Mouse (Mus musculus) forebrain, postnatal 0 days (tissue): ENCODE results near the gene Vav3. TPM values are rescaled to one million over a fixed set of nuclear protein-coding genes. Genes with fewer than 3 reads are reported as not detected.

Experiments
- ATAC-seq: fragments of 200-750 bp; cut with Nextera tagmentation; 2 replicates; pipeline ENCODE4 v1.8.0; 2017; ENCODE audit warnings: mild to moderate bottlenecking, moderate library complexity
- DNase-seq: peaks from one replicate; pipeline ENCODE4 v3.0.0-alpha.2; 2015
- H3K27ac ChIP-seq: fragments of 300-500 bp; sonication (generic); 2 replicates; pipeline ENCODE4 v1.5.1; 2014; ENCODE audit warnings: low read depth, mild to moderate bottlenecking, antibody characterized with exemption, low read length, moderate library complexity, mixed read lengths
- H3K27me3 ChIP-seq: fragments of 300-500 bp; sonication (generic); 2 replicates; pipeline ENCODE4 v1.6.1; 2014; ENCODE audit warnings: mild to moderate bottlenecking, low read length, mixed read lengths; ENCODE audit not compliant: insufficient read depth
- H3K36me3 ChIP-seq: fragments of 300-500 bp; sonication (generic); 2 replicates; pipeline ENCODE4 v1.6.1; 2014; ENCODE audit warnings: mild to moderate bottlenecking, moderate library complexity; ENCODE audit not compliant: insufficient read depth
- H3K4me1 ChIP-seq: fragments of 300-500 bp; sonication (generic); 2 replicates; pipeline ENCODE4 v1.6.1; 2014; ENCODE audit warnings: antibody characterized with exemption; ENCODE audit not compliant: insufficient read depth
- H3K4me2 ChIP-seq: fragments of 300-500 bp; sonication (generic); 2 replicates; pipeline ENCODE4 v1.6.1; 2014; ENCODE audit warnings: low read depth, mild to moderate bottlenecking, moderate library complexity
- H3K4me3 ChIP-seq: fragments of 300-500 bp; sonication (generic); 2 replicates; pipeline ENCODE4 v1.5.1; 2014; ENCODE audit warnings: low read depth, low read length, mixed read lengths
- H3K9ac ChIP-seq: fragments of 300-500 bp; sonication (generic); 2 replicates; pipeline ENCODE4 v1.6.1; 2014; ENCODE audit warnings: mild to moderate bottlenecking
- H3K9me3 ChIP-seq: fragments of 300-500 bp; sonication (generic); 2 replicates; pipeline ENCODE4 v1.6.1; 2016; ENCODE audit warnings: low read length
- CTCF ChIP-seq: sonication (generic); IDR thresholded peaks from 2 replicates; pipeline ENCODE4 v1.5.1; 2016; ENCODE audit warnings: antibody characterized with exemption, control low read depth, low read depth
- WGBS: fragments of 180-500 bp; shearing (Covaris S2); extraction: QIAGEN DNeasy Blood & Tissue Kit; methylation state at CpG from one replicate; pipeline ENCODE4 v1.1.7; 2014; 5-methylcytosine and 5-hydroxymethylcytosine counted together
- polyA plus RNA-seq: library from polyadenylated mRNA; unstranded; fragments of >200 nt; fragmentation: Nextera tagmentation; extraction: Ambion mirVana; gene quantifications from 2 replicates; pipeline ENCODE4 v1.2.1, GENCODE M21; 2015
- total RNA-seq: library from RNA; depleted of rRNA; stranded (reverse); fragments of >200 nt; gene quantifications from 2 replicates; pipeline ENCODE4 v1.2.3, GENCODE M21; 2014

Gene Vav3
- total and polyA plus RNA-seq, 2 experiments from 2014 or later, result 7.7 to 9.0 TPM

DNA sequence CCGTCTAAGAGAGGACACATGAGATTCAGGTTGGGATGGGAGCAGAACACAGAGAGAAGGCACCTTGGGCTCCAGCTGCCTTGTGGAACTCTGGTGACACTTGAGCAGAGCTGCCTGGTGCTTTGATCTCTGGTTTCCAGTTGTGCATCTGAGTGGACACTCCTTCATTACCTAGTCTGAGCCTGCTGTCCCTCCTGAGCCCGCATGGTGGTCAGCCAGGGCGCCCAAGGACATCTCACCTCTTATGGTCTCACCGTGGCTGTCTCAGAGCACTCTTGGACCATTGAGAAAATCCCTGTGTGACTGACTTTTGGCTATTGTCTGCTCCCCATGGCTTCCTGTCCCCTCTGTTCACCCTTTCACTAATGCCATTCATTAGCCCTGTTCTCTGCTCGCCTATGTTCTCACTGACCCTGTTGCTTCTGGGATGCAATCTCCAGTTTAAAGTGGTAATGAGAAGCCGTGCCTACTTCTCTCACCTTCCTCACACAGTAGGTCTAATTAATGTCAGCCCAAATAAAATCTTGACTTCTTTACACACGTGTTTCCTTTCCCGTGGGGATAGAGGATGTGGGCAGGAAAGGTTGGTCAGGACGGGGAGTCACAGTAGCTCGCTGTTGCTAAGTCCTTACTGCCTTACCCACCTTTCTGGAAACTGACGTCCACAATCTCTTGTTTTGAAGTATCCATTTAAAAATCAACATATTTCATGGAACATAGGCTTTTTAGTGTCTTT, 150.3 kb downstream of the Vav3 start:
- Histone ChIP-seq H3K9me3 (no peaks in the 10 kb centered on the region), H3K4me3 (no peak overlapping the region), H3K27ac (no peak overlapping the region), H3K4me1 (no peaks in the 10 kb centered on the region), H3K27me3 (no peaks in the 10 kb centered on the region), H3K4me2 (no peak overlapping the region), H3K36me3 (no peaks in the 10 kb centered on the region), H3K9ac (no peak overlapping the region)
- ATAC-seq (no peak), DNase-seq (no peak)
- WGBS, result 60% methylated on average over 11 of the region's 11 CpGs
- TF ChIP-seq CTCF, result no peak

- no peaks in the 10 kb centered on the region for H3K4me1 ChIP-seq
- H3K9me3 ChIP-seq, result no peaks in the 10 kb centered on the region
- H3K4me2 ChIP-seq, result no peak overlapping the region
- 9% methylated on average over 2 of the region's 2 CpGs for WGBS
- H3K9ac ChIP-seq, result no peak overlapping the region
- no peak overlapping the region for H3K4me3 ChIP-seq
- peak; percentile 92 for TF ChIP-seq CTCF
- H3K27ac ChIP-seq, result no peak overlapping the region
- DNase-seq (peak; percentile 92), ATAC-seq (peak; percentile 72)
- no peaks in the 10 kb centered on the region for H3K36me3 ChIP-seq
- no peaks in the 10 kb centered on the region for H3K27me3 ChIP-seq
Measured at GRCm38 (mm10) chr3:109491568-109491967, 151.1 kb downstream of the Vav3 start.

- DNase-seq (no peak), ATAC-seq (no peak)
- Histone ChIP-seq H3K4me2 (no peak overlapping the region), H3K9me3 (no peaks in the 10 kb centered on the region), H3K27ac (no peak overlapping the region), H3K4me1 (no peaks in the 10 kb centered on the region), H3K27me3 (no peaks in the 10 kb centered on the region), H3K36me3 (no peaks in the 10 kb centered on the region), H3K4me3 (no peak overlapping the region), H3K9ac (no peak overlapping the region)
- no peak for TF ChIP-seq CTCF
- WGBS, result 38% methylated on average over 5 of the region's 5 CpGs
Measured at GRCm38 (mm10) chr3:109496461-109496860, 156.0 kb downstream of the Vav3 start.

- Histone ChIP-seq H3K27me3 (no peaks in the 10 kb centered on the region), H3K4me2 (no peak overlapping the region), H3K36me3 (no peaks in the 10 kb centered on the region), H3K9me3 (no peaks in the 10 kb centered on the region), H3K4me3 (no peak overlapping the region), H3K4me1 (no peaks in the 10 kb centered on the region), H3K9ac (no peak overlapping the region), H3K27ac (no peak overlapping the region)
- no peak for ATAC-seq
- DNase-seq, result no peak
- WGBS, result 76% methylated on average over 4 of the region's 4 CpGs
- TF ChIP-seq CTCF, result no peak
Measured at GRCm38 (mm10) chr3:109497074-109497473, 156.6 kb downstream of the Vav3 start.

DNA sequence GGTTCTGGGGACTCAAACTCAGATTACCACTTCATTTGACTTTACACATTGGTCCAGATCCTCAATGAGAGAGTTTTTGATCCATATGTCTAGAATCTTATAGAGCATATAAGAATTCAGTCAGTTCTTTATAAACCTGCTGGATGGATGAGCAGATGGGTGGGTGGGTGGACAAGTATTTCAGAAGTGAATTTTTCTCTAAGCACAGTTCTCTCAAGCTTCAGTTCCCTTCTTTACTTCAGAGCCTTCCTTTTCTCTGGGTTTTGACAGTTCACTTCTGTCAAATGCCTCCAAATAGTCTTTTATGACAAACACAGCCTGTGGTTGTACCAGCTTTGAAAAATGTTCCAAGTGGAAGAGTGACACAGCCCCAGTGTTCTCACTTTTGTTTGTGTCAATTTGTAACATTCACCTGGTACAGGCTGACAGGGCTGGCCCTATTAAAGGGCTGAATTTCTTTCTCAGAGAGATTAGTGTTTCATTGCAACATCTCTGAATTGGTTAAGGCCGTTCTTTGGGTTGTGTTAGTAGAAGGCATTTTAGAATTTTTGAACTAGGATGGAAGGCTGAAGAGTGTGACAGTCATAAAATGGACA, 159.5 kb downstream of the Vav3 start:
- no peaks in the 10 kb centered on the region for H3K36me3 ChIP-seq
- no peak for TF ChIP-seq CTCF
- ATAC-seq, result no peak; the same call in 1 of the 2 replicates
- H3K9ac ChIP-seq, result no peak overlapping the region
- no peaks in the 10 kb centered on the region for H3K9me3 ChIP-seq
- no peaks in the 10 kb centered on the region for H3K4me1 ChIP-seq
- H3K4me3 ChIP-seq, result no peak overlapping the region
- DNase-seq, result no peak
- no peak overlapping the region for H3K27ac ChIP-seq
- H3K27me3 ChIP-seq, result no peaks in the 10 kb centered on the region
- H3K4me2 ChIP-seq, result no peak overlapping the region
- WGBS, result 90% methylated on average over 1 of the region's 1 CpGs

- H3K27ac ChIP-seq, result no peak overlapping the region
- no peaks in the 10 kb centered on the region for H3K27me3 ChIP-seq
- no peak overlapping the region for H3K4me3 ChIP-seq
- TF ChIP-seq CTCF, result no peak
- H3K9ac ChIP-seq, result no peak overlapping the region
- 83% methylated on average over 1 of the region's 1 CpGs for WGBS
- no peaks in the 10 kb centered on the region for H3K9me3 ChIP-seq
- ATAC-seq, result no peak
- H3K4me1 ChIP-seq, result no peaks in the 10 kb centered on the region
- no peaks in the 10 kb centered on the region for H3K36me3 ChIP-seq
- H3K4me2 ChIP-seq, result no peak overlapping the region
- no peak for DNase-seq
Measured at GRCm38 (mm10) chr3:109509784-109510183, 169.3 kb downstream of the Vav3 start.

DNA sequence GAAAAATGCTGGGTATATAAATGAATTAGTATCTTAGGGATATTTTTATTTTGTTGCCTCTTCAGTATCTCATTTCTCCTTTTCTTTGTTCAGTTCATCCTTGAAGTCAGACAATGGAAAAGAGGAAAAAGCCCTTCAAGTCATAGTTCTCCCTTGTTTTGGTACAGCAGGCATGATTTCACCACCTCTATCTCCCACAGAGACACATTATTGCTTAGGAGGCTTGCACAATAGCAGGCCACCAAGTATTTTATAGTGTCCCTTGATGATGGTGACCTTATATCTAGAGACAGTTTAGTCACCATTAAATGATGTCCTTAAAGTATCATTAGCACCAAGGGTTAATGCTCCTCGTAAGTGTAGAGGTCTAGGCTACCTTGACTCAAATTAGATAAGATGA, 171.4 kb downstream of the Vav3 start:
- ATAC-seq, result no peak
- Histone ChIP-seq H3K4me1 (no peaks in the 10 kb centered on the region), H3K27ac (no peak overlapping the region), H3K36me3 (no peaks in the 10 kb centered on the region), H3K4me3 (no peak overlapping the region), H3K27me3 (no peaks in the 10 kb centered on the region), H3K9me3 (no peaks in the 10 kb centered on the region), H3K9ac (no peak overlapping the region), H3K4me2 (no peak overlapping the region)
- DNase-seq, result no peak
- 86% methylated on average over 1 of the region's 1 CpGs for WGBS
- no peak for TF ChIP-seq CTCF
